ENCODE assay signal across 14 mouse cellular contexts in the genomic region with DNA sequence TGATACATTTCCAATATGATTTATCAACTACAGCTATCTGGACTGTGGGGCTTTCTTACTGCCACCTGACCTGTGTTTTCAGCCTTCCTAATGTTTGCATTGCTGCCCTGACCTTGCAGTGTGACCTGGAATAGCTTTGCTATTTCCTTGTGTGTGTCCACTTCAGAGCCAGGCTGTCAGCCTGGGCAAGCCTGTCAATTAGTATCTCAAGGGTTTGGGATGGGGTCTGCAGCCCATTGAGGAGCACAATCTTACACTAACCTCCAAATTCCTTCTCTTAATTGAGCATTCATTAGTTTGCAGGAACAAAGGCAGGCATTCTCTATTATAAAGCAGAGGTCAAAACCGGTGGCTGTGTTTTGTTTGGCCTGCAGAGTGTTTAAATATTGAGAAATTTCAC.
"Had no signal": no experiment of that assay in that cellular context is flagged by ENCODE, and none has a peak within 500 bp of the region (broad histone marks: within the 10 kb centered on the region; RNA-seq: fewer than 3 reads in every experiment).

No protein-coding gene starts in this region.

- H3K36me3 ChIP-seq: limb, embryonic 15.5 days; neural tube, embryonic 15.5 days; stomach, embryonic 15.5 days had no signal

- H3K27me3 ChIP-seq: limb, embryonic 15.5 days; neural tube, embryonic 15.5 days; stomach, embryonic 15.5 days had no signal

- H3K4me2 ChIP-seq: limb, embryonic 15.5 days; neural tube, embryonic 15.5 days; stomach, embryonic 15.5 days had no signal

- DNase-seq: kidney, adult 2 months; kidney, postnatal 36 days; layer of hippocampus, adult 9-11 months; layer of hippocampus, postnatal 36 days; lung, adult 2 months; lung, postnatal 36 days; midbrain, embryonic 14.5 days; thymus, postnatal 4 days had no signal

- ATAC-seq: intestine, embryonic 16.5 days; lung, postnatal 0 days had no signal

- H3K4me3 ChIP-seq: limb, embryonic 15.5 days; myocyte; neural tube, embryonic 15.5 days; stomach, embryonic 15.5 days had no signal

- H3K27ac ChIP-seq: limb, embryonic 15.5 days; neural tube, embryonic 15.5 days; stomach, embryonic 15.5 days had no signal

- H3K9me3 ChIP-seq: limb, embryonic 15.5 days; neural tube, embryonic 15.5 days; stomach, embryonic 15.5 days had no signal

- H3K9ac ChIP-seq: limb, embryonic 15.5 days; neural tube, embryonic 15.5 days; stomach, embryonic 15.5 days had no signal
